Comparison of ENCODE assay signal across 7 mouse cellular contexts in genomic region chr6:113377496-113378385, GRCm38 (mm10). TPM values are rescaled to one million over a fixed set of nuclear protein-coding genes. Genes with fewer than 3 reads are reported as not detected.
A peak's percentile ranks its signal among the peaks of the same experiment; 100 is the strongest.
DNase-seq lines count a peak whose midpoint lies in the region; ATAC-seq lines count a peak whose summit lies in the region.

Tada3 (minus strand) TSS chr6:113377883.
Arpc4 (plus strand) TSS chr6:113378115.

- peak within 1 kb of the TSS; percentile 85 for H3K4me2 ChIP-seq in embryonic facial prominence, embryonic 12.5 days (replicated peaks)
- H3K4me2 ChIP-seq in limb, embryonic 11.5 days (ENCODE audit: low read depth, severe bottlenecking), result peak within 1 kb of the TSS; percentile 96
- peak within 1 kb of the TSS; percentile 96 for H3K4me2 ChIP-seq in midbrain, embryonic 14.5 days (ENCODE audit: low read length)

- under 1% methylated on average over 61 of the region's 61 CpGs for WGBS in embryonic facial prominence, embryonic 12.5 days
- under 1% methylated on average over 61 of the region's 61 CpGs for WGBS in limb, embryonic 11.5 days
- under 1% methylated on average over 61 of the region's 61 CpGs for WGBS in midbrain, embryonic 14.5 days

- H3K27me3 ChIP-seq in embryonic facial prominence, embryonic 12.5 days, result no peaks in the 10 kb centered on the region
- no peaks in the 10 kb centered on the region for H3K27me3 ChIP-seq in limb, embryonic 11.5 days (ENCODE audit: control insufficient read depth, insufficient read depth, low read length)
- H3K27me3 ChIP-seq in midbrain, embryonic 14.5 days (ENCODE audit: control insufficient read depth, insufficient read depth, low read length), result no peaks in the 10 kb centered on the region

- peak; percentile 90 for DNase-seq in adrenal gland, postnatal 25 days
- peak; percentile 100 for DNase-seq in heart, adult 11 months
- DNase-seq in kidney, adult 18-20 months, result peak; percentile 97
- peak; percentile 95 for DNase-seq in limb, embryonic 11.5 days (ENCODE audit: low spot score)
- DNase-seq in midbrain, embryonic 14.5 days, result peak; percentile 96
- peak; percentile 88 for DNase-seq in spleen, adult 18-20 months

- H3K9ac ChIP-seq in embryonic facial prominence, embryonic 12.5 days, result peak within 1 kb of the TSS; percentile 94
- peak within 1 kb of the TSS; percentile 87 for H3K9ac ChIP-seq in limb, embryonic 11.5 days (ENCODE audit: low read length)
- H3K9ac ChIP-seq in midbrain, embryonic 14.5 days (replicated peaks; ENCODE audit: low read length), result peak within 1 kb of the TSS; percentile 73

- H3K36me3 ChIP-seq in embryonic facial prominence, embryonic 12.5 days, result peaks cover 48% of the 10 kb centered on the region
- peaks cover 18% of the 10 kb centered on the region; the same call in 1 of the 2 replicates for H3K36me3 ChIP-seq in limb, embryonic 11.5 days (ENCODE audit: control insufficient read depth, insufficient read depth, low read length)
- peaks cover 56% of the 10 kb centered on the region for H3K36me3 ChIP-seq in midbrain, embryonic 14.5 days (ENCODE audit: control insufficient read depth, insufficient read depth, low read length)

- H3K4me1 ChIP-seq in embryonic facial prominence, embryonic 12.5 days, result peaks cover 10% of the 10 kb centered on the region
- peaks cover 8% of the 10 kb centered on the region; the same call in 1 of the 2 replicates for H3K4me1 ChIP-seq in limb, embryonic 11.5 days (ENCODE audit: control insufficient read depth, insufficient read depth, low read length)
- H3K4me1 ChIP-seq in midbrain, embryonic 14.5 days (ENCODE audit: control insufficient read depth, insufficient read depth, low read length), result peaks cover 14% of the 10 kb centered on the region

- peak within 1 kb of the TSS; percentile 95 for H3K4me3 ChIP-seq in embryonic facial prominence, embryonic 12.5 days
- H3K4me3 ChIP-seq in limb, embryonic 11.5 days (ENCODE audit: low read depth, low read length), result peak within 1 kb of the TSS; percentile 100
- peak within 1 kb of the TSS; percentile 95 for H3K4me3 ChIP-seq in midbrain, embryonic 14.5 days (replicated peaks; ENCODE audit: low read depth, low read length)

- ATAC-seq in embryonic facial prominence, embryonic 12.5 days (ENCODE audit: insufficient number of reproducible peaks, insufficient read depth, low FRiP score, low TSS enrichment), result peak; percentile 94
- ATAC-seq in limb, embryonic 11.5 days (ENCODE audit: insufficient number of reproducible peaks, low FRiP score, low TSS enrichment, low read depth), result peak; percentile 97
- peak; percentile 96 for ATAC-seq in midbrain, embryonic 14.5 days (ENCODE audit: low FRiP score, low TSS enrichment)

- no peaks in the 10 kb centered on the region for H3K9me3 ChIP-seq in embryonic facial prominence, embryonic 12.5 days
- no peaks in the 10 kb centered on the region; the same call in 1 of the 2 replicates for H3K9me3 ChIP-seq in limb, embryonic 11.5 days (ENCODE audit: control insufficient read depth, low read length)
- no peaks in the 10 kb centered on the region for H3K9me3 ChIP-seq in midbrain, embryonic 14.5 days (ENCODE audit: control insufficient read depth, low read length)

- peak within 1 kb of the TSS; percentile 92 for H3K27ac ChIP-seq in embryonic facial prominence, embryonic 12.5 days
- H3K27ac ChIP-seq in limb, embryonic 11.5 days (replicated peaks; ENCODE audit: low read depth, low read length), result peak within 1 kb of the TSS; percentile 80
- H3K27ac ChIP-seq in midbrain, embryonic 14.5 days (replicated peaks; ENCODE audit: low read depth, low read length), result peak within 1 kb of the TSS; percentile 96

RNA-seq across cellular contexts. Expression of gene Tada3, which starts in this region (rescaled TPM):
- total RNA-seq in adrenal gland, postnatal 25 days (2021), result 51.4 and 54.5 TPM in 2 replicates
- polyA plus RNA-seq in embryonic facial prominence, embryonic 12.5 days (2016; fragmentation: Nextera tagmentation; extraction: Ambion mirVana), result 52.7 and 53.4 TPM in 2 replicates
- polyA plus RNA-seq in limb, embryonic 11.5 days (2014; fragmentation: Nextera tagmentation; extraction: Ambion mirVana), result 52.6 and 53.7 TPM in 2 replicates
- polyA plus RNA-seq in midbrain, embryonic 14.5 days (2014; fragmentation: Nextera tagmentation; extraction: Ambion mirVana), result 72.2 and 81.9 TPM in 2 replicates

RNA-seq across cellular contexts. Expression of gene Arpc4, which starts in this region (rescaled TPM):
- 143 and 191 TPM in 2 replicates for total RNA-seq in adrenal gland, postnatal 25 days (2021)
- polyA plus RNA-seq in embryonic facial prominence, embryonic 12.5 days (2016; fragmentation: Nextera tagmentation; extraction: Ambion mirVana), result 354 and 364 TPM in 2 replicates
- 186 and 197 TPM in 2 replicates for polyA plus RNA-seq in limb, embryonic 11.5 days (2014; fragmentation: Nextera tagmentation; extraction: Ambion mirVana)
- polyA plus RNA-seq in midbrain, embryonic 14.5 days (2014; fragmentation: Nextera tagmentation; extraction: Ambion mirVana), result 234 and 394 TPM in 2 replicates

Comparison
In these comparisons a context has a peak if more than half of its experiments do, and no peak if none do; other contexts are left out.
1. Peak in every context shown above with its lines: DNase-seq, ATAC-seq, H3K4me3 ChIP-seq and H3K27ac ChIP-seq.